Mouse (Mus musculus) stomach, postnatal 0 days (tissue): ENCODE data around the gene Draxin.

Source experiments
- CTCF ChIP-seq: IDR thresholded peaks from 2 replicates; pipeline ENCODE4 v1.5.1; 2016; ENCODE audit warnings: antibody characterized with exemption, low read depth, mild to moderate bottlenecking, moderate library complexity
- EP300 ChIP-seq: optimal IDR thresholded peaks from 2 replicates; pipeline ENCODE3; 2016; ENCODE audit warnings: antibody characterized with exemption

- TF ChIP-seq CTCF (no peak), EP300 (no peak)
Measured at GRCm38 (mm10) chr4:148075259-148075658, 55.2 kb downstream of the Draxin start.
